Mouse (Mus musculus) lung, adult 2 months (tissue): ENCODE data around the gene Crybg3. TPM values are rescaled to one million over a fixed set of nuclear protein-coding genes. Genes with fewer than 3 reads are reported as not detected.

Experiments
- DNase-seq: peaks from one replicate; pipeline ENCODE4 v3.0.0; 2022
- H3K4me1 ChIP-seq: fragments of 200-500 bp; 2 replicates; pipeline ENCODE4 v1.6.1; 2011; ENCODE audit warnings: low read length; ENCODE audit not compliant: control insufficient read depth, insufficient read depth
- H3K4me3 ChIP-seq: fragments of 200-500 bp; replicated peaks from 2 replicates; pipeline ENCODE3; 2011; ENCODE audit warnings: low read depth, mild to moderate bottlenecking, control low read depth, low read length; ENCODE audit errors: extremely low read depth
- CTCF ChIP-seq: fragments of 200-500 bp; IDR thresholded peaks from 2 replicates; pipeline ENCODE4 v1.5.1; 2011; ENCODE audit warnings: mild to moderate bottlenecking, low read length, control low read depth; ENCODE audit not compliant: insufficient read depth
- POLR2A ChIP-seq: fragments of 200-500 bp; IDR thresholded peaks from 2 replicates; pipeline ENCODE4 v1.6.1; 2011; ENCODE audit warnings: low read depth, mild to moderate bottlenecking, control low read depth, low read length, borderline replicate concordance; ENCODE audit errors: extremely low read depth
- WGBS: fragments of 180-500 bp; shearing (Covaris S2); methylation state at CpG from one replicate; pipeline ENCODE4 v1.1.7; 2018; 5-methylcytosine and 5-hydroxymethylcytosine counted together
- polyA plus RNA-seq: library from polyadenylated mRNA; depleted of rRNA; stranded (reverse); fragments of >200 nt; gene quantifications from 2 replicates; pipeline ENCODE4 v1.2.3, GENCODE M21; 2012; rRNA removed

The Crybg3 gene
- 9.4 and 21.5 TPM in 2 replicates for polyA plus RNA-seq

DNA sequence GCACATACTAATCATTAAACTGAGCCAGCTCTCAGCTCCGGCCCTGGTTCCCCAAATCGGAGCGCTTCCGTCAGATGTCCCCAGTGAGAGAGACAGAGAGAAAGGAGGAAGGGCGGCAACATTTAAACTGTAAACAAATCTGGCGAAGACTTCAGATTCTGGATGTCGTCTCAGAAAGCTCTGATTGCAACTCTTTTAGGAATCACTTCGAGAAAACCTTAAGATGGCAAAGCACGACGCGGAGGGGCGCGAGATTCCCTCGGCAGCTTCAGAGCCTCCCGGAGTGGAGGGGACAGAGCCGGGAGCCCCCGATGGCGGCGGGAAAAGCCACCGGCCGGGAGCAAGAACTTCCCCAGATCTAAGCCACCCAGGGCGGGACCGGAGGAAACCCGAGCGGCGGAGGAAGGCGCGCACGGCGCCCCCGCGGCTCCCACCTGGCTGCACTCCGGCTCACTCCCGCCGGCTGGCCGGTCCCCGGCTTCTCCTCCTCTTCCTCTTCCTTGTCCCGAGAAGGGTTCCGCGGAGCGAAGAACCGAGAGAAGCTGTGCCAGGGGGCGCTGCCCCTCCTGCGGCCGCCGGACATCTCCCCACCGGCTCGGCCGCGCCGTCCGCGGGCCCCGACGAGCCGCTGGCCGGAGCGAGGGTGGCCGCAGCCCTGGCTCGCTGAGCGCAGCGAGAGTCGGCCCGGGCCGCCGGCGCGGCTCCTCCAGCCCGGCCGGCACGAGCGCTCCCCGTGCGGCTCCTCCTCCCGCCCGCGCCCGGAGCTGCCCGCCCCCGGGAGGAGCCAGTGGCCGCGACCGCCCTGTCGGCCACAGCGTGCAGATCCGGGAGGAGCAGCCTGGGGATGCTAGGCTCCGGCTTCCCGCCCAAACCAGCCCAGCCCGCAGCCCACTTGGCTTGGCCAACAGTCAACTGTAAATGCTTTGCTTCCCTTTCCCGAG lies at the start of gene Crybg3:
TSS of gene Crybg3 (minus strand) at position 669 of the 941 bp plus-strand sequence.
- WGBS = under 1% methylated on average over 90 of the region's 90 CpGs
- Histone ChIP-seq H3K4me1 (no peaks in the 10 kb centered on the region; the same call in 1 of the 2 replicates), H3K4me3 (peak within 1 kb of the TSS; percentile 82)
- 0 out of 2 replicates have a peak, but pooled peaks have one; percentile 4 for TF ChIP-seq POLR2A
- TF ChIP-seq CTCF = no peak
- peak; percentile 83 for DNase-seq

DNA sequence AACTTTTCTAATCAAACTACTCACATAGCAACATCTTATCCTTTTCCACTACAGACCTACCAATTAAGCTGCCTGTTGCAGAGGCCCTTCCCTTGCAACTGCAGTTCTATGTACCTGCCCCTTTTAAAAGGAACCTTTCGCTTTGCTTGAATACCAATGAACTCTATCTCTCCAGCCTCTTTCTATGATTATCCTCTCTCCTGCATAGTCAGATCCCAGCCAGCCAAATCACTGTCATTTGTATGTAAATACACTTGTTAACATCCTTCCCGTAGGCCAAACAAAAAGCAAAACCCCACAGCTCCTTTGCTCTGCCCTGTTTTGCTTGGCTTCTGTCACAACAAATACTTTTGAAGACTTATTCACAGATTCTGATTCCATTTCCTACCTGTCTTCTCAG lies 43.0 kb upstream of the Crybg3 start:
- no peak for DNase-seq
- 64% methylated on average over 2 of the region's 2 CpGs for WGBS
- TF ChIP-seq POLR2A = no peak
- Histone ChIP-seq H3K4me3 (no peak overlapping the region), H3K4me1 (no peaks in the 10 kb centered on the region)

DNA sequence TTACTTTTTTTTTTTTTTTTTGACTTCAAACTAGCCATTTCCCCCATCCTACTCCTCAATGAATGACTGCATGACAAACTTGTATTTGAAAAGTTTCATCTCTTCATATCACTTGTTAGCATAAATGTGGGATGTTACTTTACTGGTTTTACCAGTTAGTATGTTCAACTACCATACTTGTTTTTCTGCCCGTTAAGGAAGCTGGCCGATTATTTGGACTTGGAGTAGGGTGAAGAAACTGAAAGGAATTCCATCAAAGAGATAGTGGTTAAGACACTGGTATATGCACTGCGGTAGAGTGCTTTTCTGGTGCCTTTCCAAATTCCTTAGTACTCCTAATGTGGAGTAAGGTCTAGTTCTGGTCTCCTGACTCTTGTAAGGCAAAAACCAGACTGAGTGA lies 39.2 kb upstream of the Crybg3 start:
- TF ChIP-seq POLR2A (no peak), CTCF (no peak)
- DNase-seq = no peak
- 81% methylated on average over 3 of the region's 3 CpGs for WGBS

GRCm38 (mm10) chr16:59639102-59639691 lies 38.4 kb upstream of the Crybg3 start, which contains the start of gene Arl6:
Gene Arl6, minus strand, starts transcription at chr16:59639391.
- 1% methylated on average over 46 of the region's 46 CpGs for WGBS
- DNase-seq = peak; percentile 89
- Histone ChIP-seq H3K4me3 (peak within 1 kb of the TSS; percentile 81), H3K4me1 (no peaks in the 10 kb centered on the region)
- peak; percentile 76; the same call in 1 of the 2 replicates for TF ChIP-seq POLR2A
- no peak for TF ChIP-seq CTCF

More for the DNA sequence above, 39.2 kb upstream of the Crybg3 start:
- no peaks in the 10 kb centered on the region for H3K4me1 ChIP-seq
- H3K4me3 ChIP-seq = no peak overlapping the region

- Histone ChIP-seq H3K4me3 (no peak overlapping the region), H3K4me1 (no peaks in the 10 kb centered on the region)
- WGBS = 72% methylated on average over 2 of the region's 2 CpGs
- TF ChIP-seq CTCF = no peak
- no peak for TF ChIP-seq POLR2A
- DNase-seq = no peak
Observed at GRCm38 (mm10) chr16:59634598-59634997, 33.8 kb upstream of the Crybg3 start.

- whole genome bisulfite sequencing = 96% methylated on average over 2 of the region's 2 CpGs
- no peak for TF ChIP-seq CTCF
- H3K4me3 ChIP-seq = no peak overlapping the region
Observed at GRCm38 (mm10) chr16:59621554-59621953, 20.8 kb upstream of the Crybg3 start.

DNA sequence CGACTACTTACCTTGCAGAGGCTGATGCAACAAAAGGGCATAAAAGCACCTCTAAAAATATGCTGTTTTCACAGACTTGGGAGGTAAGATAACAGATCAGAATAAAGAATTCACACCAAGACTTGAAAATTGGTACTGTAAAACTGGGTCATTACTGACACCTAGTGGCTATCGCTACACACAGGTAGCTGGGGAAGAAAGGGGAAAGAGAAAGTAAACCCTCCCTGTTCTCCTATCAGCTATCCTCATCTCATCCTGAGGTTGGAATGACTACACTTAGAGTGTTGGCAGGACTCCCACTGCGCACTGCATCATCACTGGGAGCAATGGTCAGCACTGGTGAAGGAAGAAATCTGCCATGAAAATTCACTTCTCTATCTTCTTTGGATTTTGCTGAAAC lies 16.4 kb upstream of the Crybg3 start:
- DNase-seq = no peak
- no peak for TF ChIP-seq POLR2A
- no peak; the same call in 1 of the 2 replicates for TF ChIP-seq CTCF
- Histone ChIP-seq H3K4me3 (no peak overlapping the region), H3K4me1 (peaks cover 2% of the 10 kb centered on the region; the same call in 1 of the 2 replicates)
- 26% methylated on average over 3 of the region's 3 CpGs for WGBS

More at GRCm38 (mm10) chr16:59621554-59621953, 20.8 kb upstream of the Crybg3 start:
- H3K4me1 ChIP-seq = peaks cover 2% of the 10 kb centered on the region; the same call in 1 of the 2 replicates
- no peak for DNase-seq

DNA sequence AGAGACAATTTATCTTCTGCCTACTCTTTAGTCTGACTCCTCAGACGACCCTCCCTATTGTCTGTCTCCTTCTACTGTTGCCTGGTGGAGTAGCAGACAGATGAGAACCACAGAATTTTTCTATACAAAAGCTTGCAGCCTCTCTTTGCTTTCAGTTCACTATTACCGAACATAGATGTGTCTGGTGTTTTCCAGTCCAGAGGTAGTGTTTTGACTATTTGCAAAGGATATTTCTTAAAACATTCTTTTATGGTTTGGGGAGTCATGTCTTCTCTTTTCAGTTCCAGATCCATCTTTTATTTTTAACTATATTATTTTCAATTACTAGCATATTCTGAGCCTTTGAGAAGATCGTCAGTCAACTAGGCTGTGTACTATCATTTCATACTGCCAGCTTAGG lies 14.9 kb upstream of the Crybg3 start:
- Histone ChIP-seq H3K4me3 (no peak overlapping the region), H3K4me1 (peaks cover 2% of the 10 kb centered on the region; the same call in 1 of the 2 replicates)
- DNase-seq = no peak
- 78% methylated on average over 3 of the region's 3 CpGs for WGBS
- TF ChIP-seq POLR2A (no peak), CTCF (no peak)

GRCm38 (mm10) chr16:59610750-59611149 lies 10.0 kb upstream of the Crybg3 start:
- Histone ChIP-seq H3K4me3 (no peak overlapping the region), H3K4me1 (no peaks in the 10 kb centered on the region)
- no peak for DNase-seq
- TF ChIP-seq POLR2A (no peak), CTCF (no peak)
- 62% methylated on average over 1 of the region's 1 CpGs for WGBS
